Mouse (Mus musculus) WW6 (cell line): ENCODE data around the gene Ptpre.

ENCODE experiments used
- DNase-seq: peaks from one replicate; pipeline ENCODE4 v3.0.0-alpha.2; 2013; ENCODE audit warnings: low read depth, low spot score

The Ptpre gene

GRCm38 (mm10) chr7:135578715-135579325, 41.5 kb downstream of the Ptpre start:
- no peak for DNase-seq

GRCm38 (mm10) chr7:135580306-135581091, 43.2 kb downstream of the Ptpre start:
- no peak for DNase-seq

GRCm38 (mm10) chr7:135581128-135581527, 43.8 kb downstream of the Ptpre start:
- no peak for DNase-seq

DNA sequence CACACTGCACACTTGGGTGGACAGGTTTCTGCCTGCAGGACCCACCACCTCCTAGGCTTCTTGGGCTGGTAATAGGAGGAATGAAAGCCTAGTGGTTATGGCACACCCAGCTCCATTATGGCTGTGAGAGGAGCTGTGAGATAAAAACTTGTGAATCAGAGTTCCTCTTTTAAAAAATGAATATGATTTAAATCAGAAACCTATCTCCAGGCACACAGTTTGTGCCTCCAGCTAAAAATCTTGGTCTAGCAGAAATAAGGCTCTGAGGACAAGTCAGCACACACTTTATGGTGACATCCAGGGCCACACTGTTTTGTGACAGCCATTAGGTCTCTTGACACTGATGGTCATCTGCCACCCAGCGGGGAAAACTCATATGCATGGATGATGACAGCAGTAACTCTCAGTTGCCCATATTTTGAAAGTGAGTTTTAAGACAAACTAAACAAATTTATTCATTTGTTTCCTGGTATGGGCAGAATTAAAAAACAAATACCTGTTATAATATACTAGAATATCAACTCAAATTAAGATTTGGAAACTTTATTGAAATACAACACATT, 47.9 kb downstream of the Ptpre start:
- no peak for DNase-seq

DNA sequence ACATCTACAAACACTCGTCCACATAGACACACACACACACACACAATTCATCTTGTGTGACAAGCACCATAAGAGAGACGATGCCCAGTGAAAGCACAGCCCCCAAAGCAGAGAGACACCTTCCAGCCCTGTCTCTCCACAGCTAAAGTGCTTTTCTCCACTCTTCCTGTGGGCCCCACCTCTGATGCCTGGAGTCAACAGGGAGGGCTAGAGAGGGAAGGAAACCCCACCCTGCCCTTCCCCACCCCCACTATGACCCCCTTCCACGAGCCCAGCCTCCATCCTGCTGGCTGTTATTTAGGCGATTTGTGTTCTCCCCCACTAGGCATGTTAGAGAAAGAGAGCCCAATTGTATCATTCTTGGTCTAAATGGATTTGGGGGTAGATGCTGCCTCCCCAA, 49.1 kb downstream of the Ptpre start:
- DNase-seq: no peak

- no peak for DNase-seq
These were observed 50.7 kb downstream of the Ptpre start for GRCm38 (mm10) chr7:135587821-135588575.

GRCm38 (mm10) chr7:135588620-135589309, 51.5 kb downstream of the Ptpre start:
- no peak for DNase-seq

DNA sequence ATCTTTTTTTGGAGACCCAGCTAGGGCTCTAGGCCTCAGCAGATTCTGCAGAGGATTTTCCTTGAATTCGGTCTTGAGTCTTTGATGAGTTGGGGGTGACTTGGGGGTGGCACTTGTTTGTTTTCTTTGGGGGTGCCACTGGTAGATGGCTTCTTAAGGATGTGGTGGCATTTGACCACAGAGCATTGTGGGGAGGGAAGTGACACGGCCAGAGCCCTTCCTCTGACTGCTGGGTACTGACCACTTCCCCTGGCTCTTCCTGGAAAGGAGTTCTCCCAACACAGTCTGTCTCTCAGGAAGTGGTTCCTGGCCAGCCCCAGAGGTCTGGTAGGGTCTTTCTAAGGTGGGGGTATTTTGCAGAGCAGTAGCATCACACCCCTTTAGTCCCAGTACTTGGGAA, 54.2 kb downstream of the Ptpre start:
- no peak for DNase-seq

GRCm38 (mm10) chr7:135593286-135593685, 56.0 kb downstream of the Ptpre start:
- no peak for DNase-seq

- DNase-seq: no peak
These were observed 56.5 kb downstream of the Ptpre start for GRCm38 (mm10) chr7:135593825-135594224.

DNA sequence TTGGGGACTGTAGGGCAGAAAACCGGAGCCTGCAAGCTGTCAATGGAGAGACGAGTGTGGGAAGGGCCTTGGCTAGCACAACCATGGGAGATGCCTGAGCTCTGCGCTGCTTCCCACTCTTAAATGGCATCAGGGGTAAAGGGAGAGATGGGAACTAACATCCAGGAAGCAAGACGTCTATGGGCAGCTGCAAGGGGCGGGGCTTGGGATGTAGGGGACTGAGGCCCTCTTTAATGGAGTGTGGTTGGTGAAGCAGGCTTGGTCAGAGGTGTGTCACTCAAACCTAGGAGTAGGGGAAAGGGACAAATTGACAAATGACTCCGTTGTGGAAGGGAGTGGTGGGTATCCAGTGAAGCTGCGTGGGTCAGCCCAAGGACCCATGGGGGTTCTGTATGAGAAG, 57.4 kb downstream of the Ptpre start:
- DNase-seq: no peak

DNA sequence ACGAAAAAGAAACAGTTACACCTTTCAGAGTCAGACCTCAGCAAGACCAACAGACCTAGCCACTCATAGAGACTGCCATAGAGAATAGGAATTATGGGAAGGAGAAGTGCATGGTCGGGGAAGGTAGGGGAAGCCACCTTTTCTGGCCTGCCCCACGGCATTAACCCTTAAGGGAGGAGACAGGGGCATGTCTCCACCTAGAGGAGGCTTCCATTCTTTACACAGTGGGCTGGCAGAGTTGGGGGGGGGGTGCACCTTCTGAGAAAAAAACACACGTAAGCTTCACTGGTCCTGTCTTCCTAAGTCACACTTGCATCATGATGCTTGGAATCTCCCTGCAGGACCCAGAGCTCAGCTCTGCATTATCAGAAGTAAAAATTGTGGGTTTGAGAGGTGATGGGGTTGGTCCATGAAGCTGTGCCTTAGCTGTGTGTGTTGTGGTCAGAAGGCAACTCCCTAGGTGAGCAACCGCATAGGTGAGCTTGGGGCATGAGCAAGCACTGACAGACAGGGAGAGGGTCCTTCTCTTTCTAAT, 58.4 kb downstream of the Ptpre start:
- DNase-seq: no peak

- DNase-seq: no peak
These were observed 59.7 kb downstream of the Ptpre start for GRCm38 (mm10) chr7:135597006-135597405.

DNA sequence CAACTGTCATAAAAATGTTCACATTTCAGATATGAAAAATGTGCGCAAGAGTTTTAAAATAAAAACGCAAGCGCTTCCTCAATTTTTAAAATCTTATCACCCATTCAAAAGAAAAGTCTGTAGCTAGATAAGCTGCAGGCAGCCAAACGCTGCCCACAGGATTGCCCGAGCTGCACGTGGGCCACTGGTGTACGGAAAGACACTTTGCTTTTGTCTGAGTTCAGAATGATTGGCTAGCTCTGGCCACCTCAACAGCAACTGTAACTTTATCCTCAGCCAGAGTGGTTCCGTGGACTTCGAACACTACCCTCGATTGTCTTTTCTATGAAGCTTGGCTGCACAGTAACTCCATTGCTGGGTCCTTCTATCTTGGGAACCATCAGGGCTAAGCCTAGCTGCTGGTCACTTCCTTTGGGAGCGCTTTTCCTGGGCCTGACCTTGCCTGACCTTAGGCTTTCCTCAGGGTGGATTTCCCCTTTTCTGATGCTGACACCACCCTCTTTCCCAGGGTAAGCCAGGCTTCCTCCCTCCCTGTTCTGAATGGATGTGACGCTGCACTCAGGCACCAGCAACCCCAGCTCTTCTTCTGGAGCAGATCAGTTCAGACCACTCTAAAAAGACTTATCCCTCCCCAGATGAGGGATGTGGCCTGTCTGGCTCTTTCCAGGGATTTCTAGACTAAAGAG, 60.5 kb downstream of the Ptpre start:
- DNase-seq: no peak

DNA sequence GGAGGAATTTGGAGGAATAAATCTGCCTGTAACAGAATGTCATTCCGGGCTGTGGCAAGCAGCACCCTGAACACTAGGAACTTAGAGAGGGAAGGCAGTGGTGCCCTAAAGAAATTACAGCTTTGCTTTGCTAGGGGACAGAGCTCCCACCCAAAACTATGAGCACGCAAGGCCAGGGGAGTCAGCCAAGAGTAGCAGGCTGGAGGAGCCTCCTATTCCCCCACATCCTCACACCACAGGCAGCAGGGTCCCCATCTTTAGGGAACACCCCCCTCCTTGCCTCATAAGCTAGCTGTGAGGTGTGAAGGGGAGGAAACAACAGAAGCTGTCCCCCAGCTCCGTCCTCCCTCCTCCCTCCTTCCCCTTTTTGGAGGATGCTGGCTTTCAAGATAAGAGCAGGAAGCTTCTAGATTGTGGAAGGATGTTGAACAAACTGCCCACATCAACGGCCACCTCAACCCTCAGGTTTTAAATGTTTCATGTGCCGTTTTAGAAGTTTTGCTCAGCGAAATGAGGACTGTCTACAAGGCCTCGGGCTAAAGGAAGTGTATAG, 61.1 kb downstream of the Ptpre start:
- no peak for DNase-seq

DNA sequence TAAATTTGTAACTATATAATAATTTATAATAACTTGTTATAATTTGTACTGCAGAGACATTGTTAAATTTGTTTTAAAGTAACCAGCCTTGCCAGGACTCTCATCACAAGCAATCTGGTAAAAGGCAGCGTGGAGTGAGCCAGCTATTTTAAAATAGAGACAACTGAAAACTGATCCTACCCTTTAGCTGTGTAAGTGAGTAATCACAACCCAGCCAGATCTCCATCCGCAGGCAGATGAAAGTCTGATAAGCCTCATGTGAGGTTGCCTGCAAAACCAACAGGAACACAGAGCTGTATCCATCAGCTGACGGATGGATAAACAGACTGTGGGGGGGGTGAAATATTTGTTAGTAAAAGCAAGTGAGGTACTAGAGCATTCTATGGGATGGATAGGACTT, 62.8 kb downstream of the Ptpre start:
- no peak for DNase-seq

GRCm38 (mm10) chr7:135601607-135602006, 64.3 kb downstream of the Ptpre start:
- DNase-seq: no peak

DNA sequence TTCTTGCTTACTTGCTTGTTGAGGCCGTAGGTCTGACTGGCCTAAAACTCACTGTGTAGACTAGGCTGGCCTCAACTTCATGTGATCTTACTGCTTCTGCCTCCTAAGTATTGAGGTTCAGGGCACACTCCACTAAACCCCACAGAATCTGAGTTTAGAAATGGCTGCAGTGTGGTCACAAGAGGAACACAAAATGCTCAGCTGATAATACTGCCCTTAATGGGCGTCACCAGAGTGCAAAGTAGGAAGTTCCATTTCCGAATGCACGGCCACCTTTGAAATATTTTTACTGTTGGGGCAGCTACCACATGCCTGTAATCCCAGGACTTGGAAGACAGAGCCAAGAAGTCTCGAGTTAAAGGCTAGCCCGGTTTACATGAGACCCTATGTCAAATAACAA, 65.0 kb downstream of the Ptpre start:
- no peak for DNase-seq

DNA sequence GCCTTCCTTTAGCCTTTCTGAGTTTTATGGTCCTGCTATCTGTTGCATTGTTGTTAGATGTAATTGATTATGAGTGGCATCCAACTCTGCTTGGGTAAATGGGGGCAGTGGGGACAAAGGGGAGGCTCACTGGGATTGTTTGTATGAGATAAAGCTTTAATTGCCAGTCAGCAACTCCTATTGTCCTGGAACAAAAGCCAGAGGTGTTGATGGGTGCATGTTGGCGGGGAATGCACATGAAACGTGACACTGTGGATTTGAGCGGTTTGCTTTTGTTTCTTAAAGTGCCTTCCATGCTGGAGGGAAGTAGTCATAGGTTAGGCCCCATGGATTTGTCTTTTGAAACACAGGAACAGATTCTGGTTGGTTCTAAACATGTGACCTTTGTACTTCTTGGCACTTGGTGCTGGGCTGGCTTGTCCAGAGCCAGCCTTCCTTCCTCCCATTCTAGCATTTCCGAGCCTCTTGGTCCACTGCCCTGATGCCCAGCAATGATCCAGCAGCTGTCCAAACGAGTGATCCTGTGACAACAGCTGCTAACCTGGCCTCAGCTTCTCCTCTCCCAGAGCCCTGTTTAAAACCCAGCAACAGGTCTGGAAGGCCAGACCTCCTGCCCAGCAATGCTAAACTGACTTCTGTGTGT, 65.7 kb downstream of the Ptpre start:
- DNase-seq: no peak
